Mouse (Mus musculus) 3134 (cell line): Measurements from ENCODE around the gene Sar1a.

Source experiments
- DNase-seq: peaks from one replicate; pipeline ENCODE4 v3.0.0-alpha.2; 2011; ENCODE audit warnings: low spot score; ENCODE audit not compliant: insufficient read length; ENCODE audit errors: extremely low read depth

Sar1a gene

DNA sequence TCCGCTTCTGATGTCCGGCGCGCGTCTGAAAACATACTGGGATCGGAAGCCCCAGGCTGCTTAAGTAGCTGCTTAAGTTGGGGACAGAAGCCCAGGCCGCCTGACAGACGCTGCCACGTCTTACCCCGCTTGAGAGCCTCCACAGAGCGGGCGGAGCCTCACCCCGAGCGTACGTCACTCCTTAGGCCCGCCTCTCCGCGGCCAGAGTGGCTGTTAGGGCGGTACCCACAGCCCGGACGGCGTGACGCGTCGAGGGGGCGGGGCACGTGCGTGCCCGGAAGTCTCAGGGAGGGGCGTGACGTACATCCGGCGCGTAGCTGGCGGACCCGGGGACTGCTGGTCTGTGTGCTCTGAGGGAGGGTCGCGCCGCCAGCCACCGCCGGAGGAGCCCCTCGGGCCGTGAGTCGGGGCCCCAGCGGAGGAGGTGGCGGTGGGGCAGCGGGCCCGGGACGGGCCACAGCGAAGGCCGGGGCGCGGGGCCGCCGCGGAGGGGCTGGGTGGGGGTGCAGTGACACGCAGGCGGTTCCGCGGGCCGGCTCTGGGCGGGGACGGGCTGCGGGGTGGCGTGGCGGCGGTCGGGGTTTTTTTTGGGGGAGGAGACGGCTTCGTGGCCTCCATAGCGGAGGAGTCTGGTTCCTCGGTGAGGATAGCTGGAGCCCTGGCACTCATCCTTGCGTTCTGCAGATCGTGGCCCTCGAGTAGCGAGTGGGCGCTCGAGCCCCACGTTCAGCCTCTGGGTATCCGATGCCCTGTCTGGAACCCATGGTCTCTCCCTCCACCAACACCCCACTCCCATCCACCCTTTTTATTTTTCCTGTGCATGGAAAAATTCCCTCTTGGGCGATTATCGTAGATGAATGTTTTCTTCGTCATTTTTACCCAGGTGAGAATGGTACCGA lies at the start of gene Sar1a:
Sar1a (plus strand) TSS at position 285 of the 899 bp plus-strand sequence.
- peak; percentile 97 for DNase-seq

- no peak for DNase-seq
Observed at GRCm38 (mm10) chr10:61632445-61632844, 47.7 kb upstream of the Sar1a start.

DNA sequence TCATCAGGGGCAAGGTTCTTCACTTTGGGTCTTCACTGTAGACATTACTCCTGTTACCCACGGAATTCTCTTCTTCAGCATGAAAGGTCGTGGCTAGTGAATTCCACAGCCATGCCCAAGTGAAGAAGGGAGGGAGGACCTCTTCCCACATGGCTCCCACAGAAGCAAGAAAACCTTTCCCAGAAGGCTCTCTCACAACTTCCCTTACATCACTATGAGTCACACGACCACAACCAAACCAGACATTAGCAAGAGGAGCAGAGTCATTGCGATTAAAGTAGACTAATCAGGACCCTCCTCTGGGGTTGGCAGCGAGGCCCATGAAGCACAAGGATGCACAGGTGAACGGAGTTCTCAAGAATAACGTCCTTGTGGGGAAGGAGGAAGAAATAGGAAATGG lies 43.0 kb upstream of the Sar1a start:
- no peak for DNase-seq

GRCm38 (mm10) chr10:61640363-61640762 lies 39.7 kb upstream of the Sar1a start:
- no peak for DNase-seq

DNA sequence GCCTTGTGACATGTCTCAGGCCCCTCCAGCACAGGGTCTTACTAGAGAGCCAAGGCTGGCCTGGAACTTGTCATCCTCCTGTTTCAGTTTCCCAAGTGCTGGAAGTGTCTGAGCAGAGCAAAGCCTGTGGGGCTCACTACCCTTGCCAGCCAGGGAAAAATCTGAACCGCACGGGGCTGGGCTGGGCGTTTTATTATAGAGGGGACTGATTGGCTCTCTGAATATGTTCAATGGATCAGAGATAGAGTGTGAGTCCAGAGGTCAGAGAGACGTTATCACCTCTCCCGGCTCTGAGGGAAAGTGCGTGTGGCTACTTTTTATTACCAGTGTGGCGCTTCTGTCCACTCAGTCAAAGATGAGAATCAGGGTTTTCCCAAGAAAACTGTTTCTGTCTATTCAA lies 33.5 kb upstream of the Sar1a start:
- DNase-seq = no peak

DNA sequence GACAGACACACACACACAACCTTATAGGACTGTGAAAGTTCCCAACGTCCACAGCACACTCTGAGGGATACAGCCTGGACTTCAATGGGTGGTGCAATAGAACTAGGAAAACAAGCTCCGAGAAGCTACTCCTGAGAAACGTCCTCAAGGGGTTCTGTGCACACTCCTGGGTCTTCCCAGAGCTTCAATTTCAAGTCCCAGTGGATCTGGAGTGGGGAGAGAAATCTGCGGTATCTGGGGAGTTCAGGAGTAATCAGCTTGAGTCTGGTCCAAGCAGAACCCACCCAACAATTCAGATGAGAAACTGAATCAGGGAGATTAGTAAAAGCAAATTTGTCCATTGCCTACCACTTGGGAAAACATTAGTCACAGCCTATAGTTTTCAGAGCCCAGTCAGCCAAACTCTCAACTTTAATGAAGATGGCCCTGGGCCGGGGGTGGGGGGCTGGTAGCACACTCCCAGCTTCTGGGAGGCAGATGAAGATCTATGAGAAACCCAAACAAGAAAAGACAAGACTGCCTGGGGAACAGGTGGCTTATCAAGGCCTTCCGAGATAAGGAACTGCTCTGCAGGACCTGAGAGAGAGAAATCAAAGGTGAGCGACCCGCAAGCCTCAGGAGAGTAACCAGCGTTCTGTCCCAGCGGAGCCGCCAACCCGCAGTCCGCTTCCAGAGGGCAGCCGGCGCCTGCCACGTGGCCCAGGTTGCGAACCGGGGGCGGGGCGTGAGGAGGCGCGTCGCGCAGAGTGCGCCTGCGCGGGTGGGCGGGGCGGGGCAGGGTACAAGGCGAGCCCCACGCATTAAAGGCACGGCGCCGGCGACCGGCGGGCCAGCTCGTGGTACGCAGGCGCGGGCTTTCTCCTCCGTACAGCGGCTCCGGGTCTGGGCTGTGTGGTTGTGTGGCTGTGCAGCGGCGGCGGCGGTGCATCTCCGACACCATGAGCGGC lies 32.0 kb upstream of the Sar1a start, which contains the start of gene Ppa1:
Ppa1 (plus strand) TSS at position 763 of the 947 bp plus-strand sequence.
- peak; percentile 90 for DNase-seq

DNA sequence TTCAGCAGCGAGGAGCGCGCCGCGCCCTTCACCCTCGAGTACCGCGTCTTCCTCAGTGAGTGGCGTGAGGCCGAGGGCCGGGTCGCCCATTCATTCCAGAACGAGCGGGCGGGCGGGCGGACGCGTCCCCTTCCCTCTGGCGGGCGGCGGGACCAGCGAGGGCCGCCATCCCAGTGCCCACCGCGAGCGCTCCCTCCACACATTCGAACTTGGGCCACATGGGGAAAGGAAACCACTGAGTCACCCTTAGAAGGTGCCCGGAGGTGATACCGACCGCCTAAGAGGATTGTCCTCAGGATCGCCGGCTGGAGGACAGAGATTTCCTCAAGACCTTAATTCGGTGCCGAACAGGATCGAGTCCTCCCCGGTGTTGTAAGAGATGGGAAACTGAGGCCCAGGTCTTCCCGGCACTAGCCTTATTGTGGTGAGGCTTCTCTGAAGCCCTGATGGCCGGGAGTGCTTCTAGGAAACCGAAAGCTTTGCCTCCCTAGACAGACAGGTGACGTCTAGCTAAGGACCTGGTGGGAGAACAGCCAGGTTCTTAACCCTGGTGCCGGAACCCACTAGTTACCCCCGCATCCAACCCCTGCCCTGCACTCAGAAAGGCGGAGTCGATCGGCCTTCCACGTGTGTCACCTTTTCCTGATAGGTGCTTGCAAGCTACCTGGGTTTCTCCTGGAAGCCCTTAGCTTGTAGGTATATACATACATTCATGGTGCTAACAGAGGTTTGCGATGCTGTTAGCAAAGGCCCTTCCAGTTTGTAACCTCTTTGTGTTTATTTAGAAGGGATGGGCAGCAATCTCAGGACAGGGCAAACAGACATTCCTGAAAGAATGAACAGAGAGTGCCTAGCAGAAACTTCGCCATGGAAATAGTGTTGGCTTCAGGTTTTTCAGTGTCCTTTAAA lies 31.1 kb upstream of the Sar1a start:
- no peak for DNase-seq

GRCm38 (mm10) chr10:61654105-61654504 lies 26.0 kb upstream of the Sar1a start:
- no peak for DNase-seq

- no peak for DNase-seq
Observed at GRCm38 (mm10) chr10:61654691-61655090, 25.4 kb upstream of the Sar1a start.

DNA sequence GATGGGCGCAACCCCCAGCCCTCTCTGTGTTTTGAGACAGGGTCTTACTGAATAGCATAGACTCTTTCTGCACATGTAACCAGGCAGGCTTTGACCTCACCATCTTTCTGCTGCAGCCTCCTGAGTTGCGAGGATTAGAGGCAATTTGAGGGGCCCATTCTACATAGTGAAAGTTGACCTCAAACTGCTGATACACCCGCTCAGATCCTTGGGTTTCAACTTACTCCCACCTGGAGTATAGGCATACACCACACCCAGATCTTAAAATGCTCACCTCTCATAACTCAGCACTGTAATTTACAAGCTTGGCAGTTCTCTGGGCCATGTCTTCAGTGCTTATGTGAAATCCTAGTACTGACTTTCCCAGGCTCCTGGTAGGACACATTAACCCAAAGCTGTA lies 24.9 kb upstream of the Sar1a start:
- no peak for DNase-seq

- no peak for DNase-seq
Observed at GRCm38 (mm10) chr10:61656928-61657882, 22.9 kb upstream of the Sar1a start.

DNA sequence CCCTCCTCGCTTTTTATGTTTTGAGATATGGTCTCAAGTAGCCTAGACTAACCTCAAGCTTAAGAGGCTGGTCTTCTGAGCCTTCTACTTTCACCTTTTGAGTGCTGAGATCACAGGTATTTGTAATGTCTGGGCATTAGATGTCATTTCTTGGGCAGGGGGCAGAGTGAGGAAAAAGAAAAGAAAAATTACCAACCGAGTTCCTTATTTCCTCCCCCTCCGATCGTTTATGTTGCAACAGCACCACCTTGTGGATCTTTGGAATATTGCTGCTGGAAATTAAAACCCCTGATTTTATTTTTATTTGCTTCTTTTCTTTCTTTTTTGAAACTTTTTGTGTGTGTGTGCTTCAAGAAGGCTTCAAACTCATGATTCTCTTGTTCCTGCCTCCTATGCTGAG lies 22.1 kb upstream of the Sar1a start:
- DNase-seq = peak; percentile 18

- peak; percentile 45 for DNase-seq
Observed at GRCm38 (mm10) chr10:61661887-61662286, 18.2 kb upstream of the Sar1a start.

DNA sequence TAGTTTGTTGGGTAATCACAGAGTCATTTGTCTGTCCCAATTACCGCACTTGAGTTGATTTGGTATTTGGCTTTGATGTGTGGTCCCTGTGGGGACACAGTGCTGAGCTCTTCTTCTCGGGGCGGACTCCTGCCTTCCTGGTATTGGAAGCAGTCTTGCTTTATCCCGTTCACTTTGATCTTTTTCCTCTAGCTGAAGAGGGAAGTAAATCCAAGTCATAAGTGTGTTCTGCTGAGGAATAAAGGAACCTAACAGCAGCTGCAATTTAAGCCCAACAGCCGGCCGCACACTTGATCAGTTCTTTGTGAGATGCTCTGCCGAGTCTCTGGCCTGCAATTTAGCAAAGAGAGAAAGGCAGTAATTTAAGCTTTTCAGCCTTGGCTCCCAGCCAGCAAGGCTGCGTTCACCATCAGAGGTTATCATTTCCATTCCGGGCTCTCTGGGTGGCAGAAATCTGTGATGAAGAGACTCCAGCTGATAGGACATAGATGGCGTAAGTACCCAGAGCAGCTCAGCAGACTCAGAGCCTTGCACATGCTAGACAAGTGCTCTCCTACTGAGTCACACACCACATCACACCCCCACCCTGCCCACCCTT lies 17.6 kb upstream of the Sar1a start:
- no peak for DNase-seq

- DNase-seq = no peak
Observed at GRCm38 (mm10) chr10:61665111-61665510, 15.0 kb upstream of the Sar1a start.

- no peak for DNase-seq
Observed at GRCm38 (mm10) chr10:61665651-61666050, 14.4 kb upstream of the Sar1a start.

- no peak for DNase-seq
Observed at GRCm38 (mm10) chr10:61669289-61669688, 10.8 kb upstream of the Sar1a start.

GRCm38 (mm10) chr10:61669896-61670295 lies 10.2 kb upstream of the Sar1a start:
- DNase-seq = peak; percentile 72

DNA sequence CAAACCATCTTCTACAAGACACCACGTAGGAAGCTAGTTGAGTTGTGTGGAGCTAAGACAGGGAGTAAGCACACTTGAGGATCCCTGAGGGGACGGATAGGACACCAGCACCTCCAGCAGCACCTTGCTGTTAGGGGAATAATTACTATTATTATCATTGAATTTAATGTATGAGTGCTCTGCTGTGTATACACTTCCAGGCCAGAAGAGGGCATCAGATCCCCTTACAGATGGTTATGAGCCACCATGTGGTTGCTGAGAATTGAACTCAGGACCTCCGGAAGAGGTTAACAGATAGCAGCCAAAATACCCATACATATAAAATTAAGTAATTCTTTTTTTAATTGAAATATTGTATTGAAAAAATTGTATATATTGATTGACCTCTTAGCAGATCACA lies 9.3 kb upstream of the Sar1a start:
- no peak for DNase-seq
